Mouse (Mus musculus) CH12.LX (cell line): ENCODE data around the gene Rpl31. TPM values are rescaled to one million over a fixed set of nuclear protein-coding genes. Genes with fewer than 3 reads are reported as not detected.

Experiments
- DNase-seq: peaks from one replicate; pipeline ENCODE4 v3.0.0-alpha.2; 2013; ENCODE audit errors: extremely low read depth
- H3K27ac ChIP-seq: 2 replicates; pipeline ENCODE4 v1.5.1; 2012; ENCODE audit warnings: low read depth, mild to moderate bottlenecking, control low read depth, moderate library complexity; ENCODE audit not compliant: insufficient read depth
- H3K27me3 ChIP-seq: replicated peaks from 2 replicates; pipeline ENCODE3; 2012; ENCODE audit warnings: inconsistent platforms
- H3K36me3 ChIP-seq, 2 experiments: replicated peaks in 1 of 2; 2 replicates each; pipeline versions ENCODE3 to v1.6.1; 2012; ENCODE audit warnings: inconsistent platforms in 1 of 2, low read length in 1 of 2, mild to moderate bottlenecking in 1 of 2, mixed read lengths in 1 of 2, moderate library complexity in 1 of 2; ENCODE audit not compliant: control insufficient read depth in 1 of 2, insufficient read depth in 1 of 2
- H3K4me1 ChIP-seq, 2 experiments: 2 replicates each; pipeline ENCODE4 v1.6.1; 2012; ENCODE audit warnings: inconsistent platforms in 1 of 2, moderate library complexity in 1 of 2; ENCODE audit not compliant: insufficient read depth in 2 of 2, control insufficient read depth in 1 of 2
- H3K4me2 ChIP-seq: 2 replicates; pipeline ENCODE4 v1.6.1; 2012; ENCODE audit warnings: low read depth, mild to moderate bottlenecking, control low read depth; ENCODE audit not compliant: poor library complexity, insufficient read depth, severe bottlenecking
- H3K4me3 ChIP-seq, 3 experiments: fragments of 150-350 bp in 1 of 3; sonication (generic) in 1 of 3; replicated peaks in 1 of 3; 2 replicates each; pipeline versions ENCODE3 to v1.5.1; 2011 to 2012; ENCODE audit warnings: low read depth in 2 of 3, low read length in 2 of 3, mild to moderate bottlenecking in 2 of 3, moderate library complexity in 2 of 3, control low read depth in 1 of 3, improper control_type of control experiment in 1 of 3, inconsistent platforms in 1 of 3, mixed read lengths in 1 of 3; ENCODE audit not compliant: poor library complexity in 1 of 3
- H3K79me2 ChIP-seq: replicated peaks from 2 replicates; pipeline ENCODE4 v1.6.1; 2012; ENCODE audit warnings: mild to moderate bottlenecking, moderate library complexity; ENCODE audit not compliant: control insufficient read depth, poor library complexity, insufficient read depth, severe bottlenecking; ENCODE audit errors: extremely low read depth
- H3K9ac ChIP-seq: 2 replicates; pipeline ENCODE4 v1.6.1; 2012; ENCODE audit warnings: low read depth, mild to moderate bottlenecking, control low read depth, moderate library complexity; ENCODE audit not compliant: insufficient read depth
- H3K9me3 ChIP-seq: replicated peaks from 2 replicates; pipeline ENCODE3; 2012; ENCODE audit warnings: low read length, inconsistent platforms, mixed read lengths
- ELF1 ChIP-seq: IDR thresholded peaks from 2 replicates; pipeline ENCODE4 v1.6.1; 2014; ENCODE audit warnings: low read depth, mild to moderate bottlenecking, inconsistent platforms, low read length, improper control_type of control experiment
- ETS1 ChIP-seq: conservative IDR thresholded peaks from 2 replicates; pipeline ENCODE4 v1.6.1; 2012; ENCODE audit warnings: low read depth, mild to moderate bottlenecking, inconsistent platforms, low read length, improper control_type of control experiment, moderate library complexity
- GABPA ChIP-seq: IDR thresholded peaks from 2 replicates; pipeline ENCODE4 v1.6.1; 2012; ENCODE audit warnings: low read depth, low read length, improper control_type of control experiment, inconsistent platforms; ENCODE audit not compliant: insufficient replicate concordance
- KAT2A ChIP-seq: IDR thresholded peaks from 2 replicates; pipeline ENCODE4 v1.6.1; 2012; ENCODE audit warnings: low read length, improper control_type of control experiment, inconsistent platforms; ENCODE audit not compliant: insufficient replicate concordance
- MAFK ChIP-seq: IDR thresholded peaks from 2 replicates; pipeline ENCODE4 v1.6.1; 2011; ENCODE audit warnings: low read length, improper control_type of control experiment; ENCODE audit not compliant: insufficient replicate concordance
- MAX ChIP-seq: IDR thresholded peaks from 2 replicates; pipeline ENCODE4 v1.6.1; 2011; ENCODE audit warnings: low read length, improper control_type of control experiment
- NRF1 ChIP-seq: IDR thresholded peaks from 2 replicates; pipeline ENCODE4 v1.6.1; 2014; ENCODE audit warnings: low read depth, mild to moderate bottlenecking, inconsistent platforms, low read length, improper control_type of control experiment, moderate library complexity
- PAX5 ChIP-seq: IDR thresholded peaks from 2 replicates; pipeline ENCODE4 v1.6.1; 2012; ENCODE audit warnings: low read length, inconsistent platforms, mixed read lengths
- POLR2A ChIP-seq: IDR thresholded peaks from 2 replicates; pipeline ENCODE4 v1.6.1; 2011; ENCODE audit warnings: low read depth, mild to moderate bottlenecking, improper control_type of control experiment, low read length
- POLR2AphosphoS2 ChIP-seq: IDR thresholded peaks from 2 replicates; pipeline ENCODE4 v1.6.1; 2011; ENCODE audit warnings: low read depth, low read length, improper control_type of control experiment
- RCOR1 ChIP-seq: conservative IDR thresholded peaks from 2 replicates; pipeline ENCODE4 v1.6.1; 2012; ENCODE audit warnings: low read depth, mild to moderate bottlenecking, inconsistent platforms, low read length, improper control_type of control experiment
- SMC3 ChIP-seq: IDR thresholded peaks from 2 replicates; pipeline ENCODE4 v1.6.1; 2011; ENCODE audit warnings: low read depth, low read length, improper control_type of control experiment
- TBP ChIP-seq: conservative IDR thresholded peaks from 2 replicates; pipeline ENCODE4 v1.6.1; 2011; ENCODE audit warnings: low read depth, low read length, improper control_type of control experiment
- UBTF ChIP-seq: IDR thresholded peaks from 2 replicates; pipeline ENCODE4 v1.6.1; 2012; ENCODE audit warnings: low read depth, mild to moderate bottlenecking, inconsistent platforms, low read length, improper control_type of control experiment, moderate library complexity
- ZC3H11A ChIP-seq: IDR thresholded peaks from 2 replicates; pipeline ENCODE4 v1.6.1; 2012; ENCODE audit warnings: low read depth, mild to moderate bottlenecking, inconsistent platforms, low read length, improper control_type of control experiment
- ZKSCAN1 ChIP-seq: IDR thresholded peaks from 2 replicates; pipeline ENCODE4 v1.6.1; 2012; ENCODE audit warnings: low read depth, inconsistent platforms, low read length, improper control_type of control experiment, borderline replicate concordance
- ZMIZ1 ChIP-seq: IDR thresholded peaks from 2 replicates; pipeline ENCODE4 v1.6.1; 2012; ENCODE audit warnings: low read depth, mild to moderate bottlenecking, inconsistent platforms, low read length, improper control_type of control experiment
- dilution Hi-C: fragments of 300-500 bp; cut with MboI; formaldehyde crosslinking; loops from 2 replicates; pipeline ENCODE4 v1.14.3; 2020; ENCODE audit warnings: low sequenced_read_pairs; ENCODE audit not compliant: extremely low pct_unique_long_range_greater_than_20kb, extremely low pct_ligation_motif_present
- in situ Hi-C: fragments of 300-500 bp; cut with MboI; formaldehyde crosslinking; loops from 3 replicates; pipeline ENCODE4 v1.14.3; 2019; ENCODE audit warnings: low sequenced_read_pairs, low pct_ligation_motif_present, low pct_unique_long_range_greater_than_20kb, mixed read lengths
- polyA plus RNA-seq: library from polyadenylated mRNA; unstranded; fragments of >175 nt; gene quantifications from 2 replicates; pipeline ENCODE4 v1.2.1, GENCODE M21; 2012; ENCODE audit warnings: low read depth; ENCODE audit not compliant: insufficient read length
- total RNA-seq, 2 experiments: library from RNA; depleted of rRNA; stranded (reverse); fragments of 300-350 nt in 1 of 2; fragments of >200 nt in 1 of 2; gene quantifications; 2 replicates each; pipeline ENCODE4 v1.2.3; 2012 to 2014

Rpl31 gene
- total and polyA plus RNA-seq, 3 experiments, result 949 to 1,766 (median 1,044) TPM

GRCm38 (mm10) chr1:39349427-39349826 lies 18.2 kb upstream of the Rpl31 start:
- H3K9ac ChIP-seq, result no peak overlapping the region
- H3K4me2 ChIP-seq, result no peak overlapping the region
- no peaks in the 10 kb centered on the region for H3K79me2 ChIP-seq
- H3K27ac ChIP-seq, result no peak overlapping the region
- H3K4me3 ChIP-seq, result no peak overlapping the region
- dilution Hi-C loops, result no loop called here
- in situ Hi-C loops, result loop anchor here (10.0 kb wide), 1 partner anchor 345 kb away; no protein-coding TSS in a partner anchor
- H3K36me3 ChIP-seq, result no peaks in the 10 kb centered on the region
- DNase-seq, result no peak
- H3K9me3 ChIP-seq, result peaks cover 4% of the 10 kb centered on the region
- H3K27me3 ChIP-seq, result no peaks in the 10 kb centered on the region
- H3K4me1 ChIP-seq, result no peaks in the 10 kb centered on the region
- TF ChIP-seq GABPA (no peak), TBP (no peak), ZKSCAN1 (no peak), POLR2A (no peak), MAX (no peak), SMC3 (no peak), ELF1 (no peak), KAT2A (no peak), POLR2AphosphoS2 (no peak), MAFK (no peak), ZMIZ1 (no peak), NRF1 (no peak), UBTF (no peak), ETS1 (no peak)
- TF ChIP-seq, all 38 proteins: peak for 0

- H3K4me3 ChIP-seq, result no peak overlapping the region
- H3K36me3 ChIP-seq, result no peaks in the 10 kb centered on the region
- no peak for DNase-seq
- no peak overlapping the region for H3K9ac ChIP-seq
- H3K9me3 ChIP-seq, result no peaks in the 10 kb centered on the region
- TF ChIP-seq NRF1, result no peak
- no peak for TF ChIP-seq MAX
- TF ChIP-seq ZC3H11A, result no peak
- no peak for TF ChIP-seq ZMIZ1
- TF ChIP-seq RCOR1, result no peak
- TF ChIP-seq POLR2A, result no peak
- no peak for TF ChIP-seq KAT2A
- TF ChIP-seq PAX5, result no peak
- TF ChIP-seq GABPA, result no peak
- H3K4me1 ChIP-seq, result peaks cover under 1 to 4% of the 10 kb centered on the region in 2 experiments; a peak in 2 of 4 replicates
- in situ Hi-C loops, result no loop called here
- dilution Hi-C loops, result no loop called here
- no peak overlapping the region for H3K27ac ChIP-seq
- H3K4me2 ChIP-seq, result no peak overlapping the region
- H3K27me3 ChIP-seq, result peaks cover 9% of the 10 kb centered on the region
- H3K79me2 ChIP-seq, result no peaks in the 10 kb centered on the region
Observed at GRCm38 (mm10) chr1:39361754-39362514, 5.7 kb upstream of the Rpl31 start.
